Mouse (Mus musculus): ENCODE data around the gene Slc22a12.

DNA sequence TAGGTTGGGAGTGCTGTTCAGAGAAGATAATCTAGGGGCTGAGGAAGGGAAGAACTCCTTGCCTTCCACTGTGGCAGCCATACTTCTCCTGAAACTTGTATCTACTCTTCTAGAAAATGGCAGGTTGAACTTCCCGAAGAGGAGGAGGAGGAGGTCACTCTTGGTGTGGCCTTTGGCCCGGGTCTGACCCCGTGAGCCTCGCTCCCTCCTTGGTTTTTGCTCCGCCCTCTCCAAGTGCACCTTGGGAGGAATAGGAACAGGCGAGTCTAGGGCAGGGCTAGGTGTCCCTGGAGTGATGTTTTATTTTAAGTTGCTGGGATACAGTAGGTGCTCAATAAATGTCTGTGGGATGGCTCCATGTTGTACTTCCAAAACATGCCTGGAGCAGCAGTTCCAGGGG, 27.9 kb downstream of the Slc22a12 start:
- no peak for TF ChIP-seq CTCF (IDR thresholded peaks at IDR 0.05; ENCODE audit: control insufficient read depth, insufficient read depth, insufficient read length)
- no peak for TF ChIP-seq CEBPB (IDR thresholded peaks at IDR 0.05; ENCODE audit: low read depth)
- no peak for TF ChIP-seq MAX (IDR thresholded peaks at IDR 0.05)

All from C2C12 (cell line).